Mouse (Mus musculus): ENCODE results near the gene Gemin7. TPM values are rescaled to one million over a fixed set of nuclear protein-coding genes. Genes with fewer than 3 reads are reported as not detected.

The Gemin7 gene
- total and polyA plus RNA-seq, 3 experiments, result 48.5 to 75.2 (median 48.6) TPM

- Histone ChIP-seq H3K4me1 (ENCODE audit: control insufficient read depth, insufficient read depth, low read length) (peaks cover 22% of the 10 kb centered on the region), H3K27ac (no peak overlapping the region), H3K27me3 (ENCODE audit: control insufficient read depth, insufficient read depth, low read length) (no peaks in the 10 kb centered on the region), H3K9ac (ENCODE audit: low read depth, low read length) (no peak overlapping the region), H3K36me3 (ENCODE audit: control insufficient read depth, insufficient read depth, low read length) (no peaks in the 10 kb centered on the region), H3K4me3 (no peak overlapping the region), H3K79me2 (replicated peaks; ENCODE audit: control insufficient read depth, insufficient read depth, low read length) (peaks cover 14% of the 10 kb centered on the region)
- intact Hi-C loops (cut with DNase I), result no loop called here
- WGBS, result 41% methylated on average over 6 of the region's 6 CpGs
- DNase-seq, result no peak
- TF ChIP-seq POLR2A (IDR thresholded peaks at IDR 0.05; ENCODE audit: insufficient read depth, low read depth, low read length) (no peak), CTCF (IDR thresholded peaks at IDR 0.05) (peak; percentile 71), EP300 (IDR thresholded peaks at IDR 0.05; ENCODE audit: insufficient read depth, low read depth, low read length) (peak; percentile 59; the same call in 1 of the 2 replicates)
These were observed 33.8 kb downstream of the Gemin7 start for GRCm38 (mm10) chr7:19543584-19543983.

GRCm38 (mm10) chr7:19542155-19542691 is 35.2 kb downstream of the Gemin7 start:
- Histone ChIP-seq H3K4me3 (no peak overlapping the region), H3K9ac (ENCODE audit: low read depth, low read length) (no peak overlapping the region), H3K4me1 (ENCODE audit: control insufficient read depth, insufficient read depth, low read length) (peaks cover 19% of the 10 kb centered on the region), H3K36me3 (ENCODE audit: control insufficient read depth, insufficient read depth, low read length) (no peaks in the 10 kb centered on the region), H3K27me3 (ENCODE audit: control insufficient read depth, insufficient read depth, low read length) (no peaks in the 10 kb centered on the region), H3K27ac (no peak overlapping the region), H3K79me2 (replicated peaks; ENCODE audit: control insufficient read depth, insufficient read depth, low read length) (peaks cover 7% of the 10 kb centered on the region)
- no peak for DNase-seq
- intact Hi-C loops (cut with DNase I), result no loop called here
- 56% methylated on average over 8 of the region's 8 CpGs for WGBS
- TF ChIP-seq EP300 (IDR thresholded peaks at IDR 0.05; ENCODE audit: insufficient read depth, low read depth, low read length) (no peak), POLR2A (IDR thresholded peaks at IDR 0.05; ENCODE audit: insufficient read depth, low read depth, low read length) (no peak), CTCF (IDR thresholded peaks at IDR 0.05) (no peak)

GRCm38 (mm10) chr7:19541681-19542154 is 35.7 kb downstream of the Gemin7 start:
- Histone ChIP-seq H3K79me2 (replicated peaks; ENCODE audit: control insufficient read depth, insufficient read depth, low read length) (peaks cover 7% of the 10 kb centered on the region), H3K27me3 (ENCODE audit: control insufficient read depth, insufficient read depth, low read length) (no peaks in the 10 kb centered on the region), H3K36me3 (ENCODE audit: control insufficient read depth, insufficient read depth, low read length) (no peaks in the 10 kb centered on the region), H3K27ac (no peak overlapping the region), H3K4me3 (no peak overlapping the region), H3K9ac (ENCODE audit: low read depth, low read length) (no peak overlapping the region), H3K4me1 (ENCODE audit: control insufficient read depth, insufficient read depth, low read length) (peaks cover 18% of the 10 kb centered on the region)
- 76% methylated on average over 7 of the region's 7 CpGs for WGBS
- TF ChIP-seq CTCF (IDR thresholded peaks at IDR 0.05), result no peak
- TF ChIP-seq EP300 (IDR thresholded peaks at IDR 0.05; ENCODE audit: insufficient read depth, low read depth, low read length), result no peak
- no peak for TF ChIP-seq POLR2A (IDR thresholded peaks at IDR 0.05; ENCODE audit: insufficient read depth, low read depth, low read length)
- DNase-seq, result no peak
- intact Hi-C loops (cut with DNase I), result no loop called here

GRCm38 (mm10) chr7:19540771-19541566 is 36.4 kb downstream of the Gemin7 start:
- H3K9ac ChIP-seq (ENCODE audit: low read depth, low read length), result no peak overlapping the region
- no peak overlapping the region for H3K4me3 ChIP-seq
- peaks cover 16% of the 10 kb centered on the region for H3K4me1 ChIP-seq (ENCODE audit: control insufficient read depth, insufficient read depth, low read length)
- H3K36me3 ChIP-seq (ENCODE audit: control insufficient read depth, insufficient read depth, low read length), result no peaks in the 10 kb centered on the region
- H3K27ac ChIP-seq, result no peak overlapping the region
- H3K79me2 ChIP-seq (replicated peaks; ENCODE audit: control insufficient read depth, insufficient read depth, low read length), result peaks cover 7% of the 10 kb centered on the region
- no peak for TF ChIP-seq POLR2A (IDR thresholded peaks at IDR 0.05; ENCODE audit: insufficient read depth, low read depth, low read length)
- no peak for TF ChIP-seq EP300 (IDR thresholded peaks at IDR 0.05; ENCODE audit: insufficient read depth, low read depth, low read length)
- TF ChIP-seq CTCF (IDR thresholded peaks at IDR 0.05), result no peak
- WGBS, result 68% methylated on average over 2 of the region's 2 CpGs
- DNase-seq, result no peak
- no peaks in the 10 kb centered on the region for H3K27me3 ChIP-seq (ENCODE audit: control insufficient read depth, insufficient read depth, low read length)
- intact Hi-C loops (cut with DNase I), result no loop called here

- H3K9ac ChIP-seq (ENCODE audit: low read depth, low read length), result no peak overlapping the region
- H3K79me2 ChIP-seq (replicated peaks; ENCODE audit: control insufficient read depth, insufficient read depth, low read length), result no peaks in the 10 kb centered on the region; the same call in 1 of the 2 replicates
- intact Hi-C loops (cut with DNase I), result no loop called here
- no peak for TF ChIP-seq POLR2A (IDR thresholded peaks at IDR 0.05; ENCODE audit: insufficient read depth, low read depth, low read length)
- no peak overlapping the region for H3K4me3 ChIP-seq
- no peak for DNase-seq
- H3K36me3 ChIP-seq (ENCODE audit: control insufficient read depth, insufficient read depth, low read length), result no peaks in the 10 kb centered on the region
- H3K4me1 ChIP-seq (ENCODE audit: control insufficient read depth, insufficient read depth, low read length), result no peaks in the 10 kb centered on the region
- H3K27me3 ChIP-seq (ENCODE audit: control insufficient read depth, insufficient read depth, low read length), result no peaks in the 10 kb centered on the region
- WGBS, result 92% methylated on average over 10 of the region's 10 CpGs
- no peak overlapping the region for H3K27ac ChIP-seq
These were observed 42.7 kb downstream of the Gemin7 start for GRCm38 (mm10) chr7:19534676-19535075.

GRCm38 (mm10) chr7:19532240-19532639 is 45.2 kb downstream of the Gemin7 start:
- H3K9ac ChIP-seq (ENCODE audit: low read depth, low read length), result no peak overlapping the region
- H3K27me3 ChIP-seq (ENCODE audit: control insufficient read depth, insufficient read depth, low read length), result no peaks in the 10 kb centered on the region
- H3K36me3 ChIP-seq (ENCODE audit: control insufficient read depth, insufficient read depth, low read length), result no peaks in the 10 kb centered on the region
- no peaks in the 10 kb centered on the region for H3K79me2 ChIP-seq (replicated peaks; ENCODE audit: control insufficient read depth, insufficient read depth, low read length)
- H3K4me3 ChIP-seq, result no peak overlapping the region
- no peaks in the 10 kb centered on the region for H3K4me1 ChIP-seq (ENCODE audit: control insufficient read depth, insufficient read depth, low read length)
- DNase-seq, result no peak
- no peak overlapping the region for H3K27ac ChIP-seq
- intact Hi-C loops (cut with DNase I), result no loop called here
- TF ChIP-seq POLR2A (IDR thresholded peaks at IDR 0.05; ENCODE audit: insufficient read depth, low read depth, low read length) (no peak), CTCF (IDR thresholded peaks at IDR 0.05) (no peak), EP300 (IDR thresholded peaks at IDR 0.05; ENCODE audit: insufficient read depth, low read depth, low read length) (no peak)
- 85% methylated on average over 14 of the region's 14 CpGs for WGBS
